ENCODE assay signal across 37 mouse cellular contexts in genomic region chr2:62489832-62490231, GRCm38 (mm10). TPM values are rescaled to one million over a fixed set of nuclear protein-coding genes. Genes with fewer than 3 reads are reported as not detected.
"Had no signal": no experiment of that assay in that cellular context is flagged by ENCODE, and none has a peak within 500 bp of the region (broad histone marks: within the 10 kb centered on the region; RNA-seq: fewer than 3 reads in every experiment).

No protein-coding gene starts in this region.

- H3K27ac ChIP-seq: heart, adult 2 months; heart, embryonic 13.5 days; heart, embryonic 15.5 days; hindbrain, embryonic 13.5 days; hindbrain, embryonic 15.5 days; hindbrain, postnatal 0 days; kidney, embryonic 15.5 days; kidney, postnatal 0 days; limb, embryonic 13.5 days; limb, embryonic 15.5 days; liver, embryonic 12.5 days; liver, embryonic 14.5 days had no signal

- H3K4me3 ChIP-seq: heart, adult 2 months; heart, embryonic 13.5 days; heart, embryonic 15.5 days; hindbrain, embryonic 13.5 days; hindbrain, embryonic 15.5 days; kidney, embryonic 15.5 days; limb, embryonic 13.5 days; limb, embryonic 15.5 days; liver, embryonic 12.5 days had no signal

- H3K9ac ChIP-seq: heart, embryonic 13.5 days; heart, embryonic 15.5 days; hindbrain, embryonic 13.5 days; hindbrain, embryonic 15.5 days; kidney, embryonic 15.5 days; limb, embryonic 13.5 days; limb, embryonic 15.5 days; liver, embryonic 12.5 days; liver, embryonic 14.5 days had no signal

- H3K27me3 ChIP-seq: heart, embryonic 13.5 days; heart, embryonic 15.5 days; hindbrain, embryonic 13.5 days; hindbrain, embryonic 15.5 days; kidney, embryonic 15.5 days; limb, embryonic 13.5 days; limb, embryonic 15.5 days; liver, embryonic 12.5 days had no signal

- H3K4me1 ChIP-seq: heart, embryonic 13.5 days; heart, embryonic 15.5 days; hindbrain, embryonic 13.5 days; hindbrain, embryonic 15.5 days; kidney, embryonic 15.5 days; limb, embryonic 13.5 days; limb, embryonic 15.5 days; liver, embryonic 12.5 days had no signal

- H3K9me3 ChIP-seq: heart, embryonic 13.5 days; heart, embryonic 15.5 days; hindbrain, embryonic 13.5 days; hindbrain, embryonic 15.5 days; kidney, embryonic 15.5 days; limb, embryonic 13.5 days; limb, embryonic 15.5 days; liver, embryonic 12.5 days had no signal

- H3K4me2 ChIP-seq: heart, embryonic 11.5 days; heart, embryonic 13.5 days; heart, embryonic 15.5 days; hindbrain, embryonic 13.5 days; hindbrain, embryonic 15.5 days; kidney, embryonic 15.5 days; limb, embryonic 13.5 days; limb, embryonic 15.5 days; liver, embryonic 12.5 days had no signal

- DNase-seq: gastrocnemius, postnatal 14 days; gastrocnemius, postnatal 36 days; heart, adult 11 months; heart, adult 2 months; heart, postnatal 14 days; heart, postnatal 36 days; kidney, adult 11 months; kidney, adult 2 months; kidney, adult 9 months; kidney, postnatal 14 days; kidney, postnatal 36 days; layer of hippocampus, adult 9-11 months; layer of hippocampus, postnatal 36 days; left cerebral cortex, postnatal 4 days had no signal

- ATAC-seq: hindbrain, postnatal 0 days; intestine, embryonic 16.5 days; liver, embryonic 12.5 days had no signal

- H3K36me3 ChIP-seq: heart, embryonic 13.5 days; heart, embryonic 15.5 days; hindbrain, embryonic 13.5 days; hindbrain, embryonic 15.5 days; kidney, embryonic 15.5 days; limb, embryonic 13.5 days; limb, embryonic 15.5 days; liver, embryonic 12.5 days had no signal

RNA-seq across cellular contexts. Expression of gene Gcg, which starts 6.4 kb away (rescaled TPM):
- total RNA-seq: gastrocnemius, adult 8-10 months; gastrocnemius, postnatal 14 days; gastrocnemius, postnatal 36 days; heart, adult 2 months; heart, postnatal 14 days; heart, postnatal 36 days; hematopoietic stem cell, adult 5-6 weeks; layer of hippocampus, adult 18-20 months; layer of hippocampus, adult 8-10 months; layer of hippocampus, postnatal 36 days; left cerebral cortex, adult 18-20 months; left cerebral cortex, postnatal 25 days; liver, adult 2 months had no signal
- polyA plus RNA-seq: gonadal fat pad, adult 2 months; heart, adult 2 months; heart, embryonic 13.5 days; heart, embryonic 15.5 days; heart, postnatal 0 days; hindbrain, embryonic 11.5 days; kidney, adult 2 months; kidney, postnatal 0 days; limb, embryonic 15.5 days; liver, adult 2 months had no signal
